Mouse (Mus musculus) embryonic stem cell, embryonic (primary cell): ENCODE data around the gene Rtn4r.

ENCODE experiments used
- CTCF ChIA-PET, 4 experiments: fragments of 300-600 bp in 2 of 4; fragments of 350-600 bp in 2 of 4; sonication (Branson Sonifier 250); formaldehyde crosslinking; loops; one replicate each; lab custom pipeline; 2022; ENCODE audit warnings: inconsistent platforms in 2 of 4; lab: Charles Lee
- POLR2A ChIA-PET, 4 experiments: fragments of 300-600 bp in 2 of 4; fragments of 350-600 bp in 2 of 4; sonication (Branson Sonifier 250); formaldehyde crosslinking; loops; one replicate each; lab custom pipeline; 2022; ENCODE audit warnings: antibody characterized with exemption in 4 of 4, inconsistent platforms in 1 of 4; lab: Charles Lee

Gene Rtn4r

DNA sequence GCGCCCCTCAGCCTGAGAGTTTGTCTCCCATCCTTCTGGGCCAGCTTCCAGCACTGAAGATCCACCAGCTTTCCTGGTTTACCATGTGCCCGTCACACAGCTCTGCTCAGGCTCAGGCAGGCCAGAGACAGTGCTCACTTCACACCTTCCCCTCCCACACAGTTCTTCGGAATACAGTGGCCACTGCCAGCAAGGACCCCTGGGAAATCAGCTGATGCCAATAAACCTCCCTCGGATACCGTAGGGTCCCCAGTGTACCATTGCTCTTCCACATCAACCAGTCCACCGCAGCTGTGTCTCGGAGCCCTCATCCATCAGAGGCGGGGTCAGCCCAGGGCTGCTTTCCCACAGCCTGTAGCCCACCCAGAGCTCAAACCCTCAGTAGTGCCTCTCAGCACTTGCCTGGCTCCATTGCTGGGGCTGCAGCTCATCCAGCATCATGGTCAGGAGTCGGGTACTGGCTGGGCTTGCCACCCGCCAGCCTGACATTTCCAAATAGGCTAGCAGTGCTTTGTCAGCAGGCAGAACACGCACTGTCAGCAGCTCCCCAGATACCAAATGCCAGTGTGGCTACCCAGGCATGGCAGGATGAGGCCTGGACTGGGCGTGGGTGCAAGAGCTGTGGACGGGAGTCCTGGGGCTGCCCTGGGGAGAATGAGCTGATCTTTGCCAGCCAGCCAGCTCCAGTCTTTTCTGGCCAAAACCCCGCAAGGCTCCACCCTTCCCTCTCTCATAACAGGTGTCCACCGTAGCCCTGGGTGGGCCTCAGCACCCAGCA, 67.0 kb downstream of the Rtn4r start:
- ChIA-PET CTCF (interaction anchor here (0.5 to 12.7 kb wide), 18 partner anchors 8 to 407 kb away, joined by 3 to 78 read pairs (median 4); partner anchors contain the start of gene Dgcr6 (in 1 of the 4)), POLR2A (interaction anchor here in 3 of 4 experiments (0.5 to 2.2 kb wide), 24 partner anchors 9 to 762 kb away, joined by 3 to 13 read pairs (median 3); partner anchors contain the start of genes Gm20518 (in 1 of the 3), Ranbp1 (in 1 of the 3), Slc25a1 (in 1 of the 3) and Trmt2a (in 1 of the 3))

DNA sequence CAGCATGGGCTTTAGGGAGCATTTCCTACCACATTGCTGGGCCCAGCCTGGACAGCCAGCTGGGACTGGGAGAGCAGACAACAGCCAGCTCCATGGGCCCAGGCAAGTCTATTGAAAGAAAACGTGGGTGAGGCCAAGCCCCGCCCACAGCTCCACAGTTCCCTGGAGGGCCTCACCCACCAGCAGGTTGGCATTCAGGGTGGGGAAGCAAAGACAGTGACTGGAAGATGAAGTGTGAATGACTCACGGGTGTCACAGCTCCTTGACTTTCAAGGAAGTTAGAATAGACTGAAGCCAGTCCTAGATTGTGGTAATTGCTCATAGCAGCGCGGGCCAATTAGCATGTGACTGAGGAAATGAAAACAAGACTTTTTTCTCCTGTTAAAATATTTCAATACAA, 67.6 kb downstream of the Rtn4r start:
- POLR2A ChIA-PET: interaction anchor here in 2 of 4 experiments (0.7 to 2.2 kb wide), 20 partner anchors 8 to 303 kb away, joined by 3 to 13 read pairs (median 4); partner anchors contain the start of genes Gm20518 (in 1 of the 2), Ranbp1 (in 1 of the 2), Slc25a1 (in 1 of the 2) and Trmt2a (in 1 of the 2)
- CTCF ChIA-PET: interaction anchor here (0.6 to 12.7 kb wide), 14 partner anchors 8 to 248 kb away, joined by 3 to 78 read pairs (median 4); partner anchors contain the start of gene Dgcr6 (in 1 of the 4)

DNA sequence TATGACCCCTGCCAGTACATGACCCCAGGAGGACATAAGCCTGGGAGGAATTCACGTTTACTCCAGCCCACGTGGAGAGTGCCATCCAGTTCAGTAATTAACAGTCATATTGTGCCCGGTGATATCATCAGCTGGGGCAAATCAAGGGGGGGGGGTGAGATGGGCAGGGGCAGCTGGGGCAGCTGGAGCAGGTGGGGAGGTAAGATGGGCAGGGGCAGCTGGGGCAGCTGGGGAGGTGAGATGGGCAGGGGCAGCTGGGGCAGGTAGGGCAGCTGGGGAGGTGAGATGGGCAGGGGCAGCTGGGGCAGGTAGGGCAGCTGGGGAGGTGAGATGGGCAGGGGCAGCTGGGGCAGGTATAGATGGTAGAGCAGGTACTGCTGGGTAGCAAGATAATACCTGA, 68.1 kb downstream of the Rtn4r start:
- CTCF ChIA-PET: interaction anchor here in 3 of 4 experiments (0.7 to 12.7 kb wide), 7 partner anchors 16 to 248 kb away, joined by 3 to 78 read pairs (median 10); no protein-coding TSS in a partner anchor

DNA sequence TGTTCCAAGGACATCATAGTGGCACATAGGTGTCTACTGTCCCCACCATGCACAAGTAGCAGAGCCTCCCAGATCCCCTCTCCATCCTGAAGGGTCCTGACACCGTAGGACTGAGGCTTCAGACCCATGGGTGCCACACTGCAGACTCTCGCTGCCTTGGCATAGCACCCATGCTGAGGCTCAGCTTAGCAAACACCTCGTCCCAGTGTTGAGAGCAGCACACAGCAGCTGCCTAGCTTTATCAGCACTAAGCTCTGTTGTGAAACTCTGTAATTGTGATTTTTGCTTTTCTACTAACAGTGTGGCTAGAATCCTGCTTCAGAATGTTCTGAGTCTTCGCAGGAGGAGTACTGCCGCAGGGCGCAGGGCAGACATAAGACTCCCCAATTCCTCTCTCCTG, 70.4 kb downstream of the Rtn4r start:
- POLR2A ChIA-PET: interaction anchor here in 2 of 4 experiments (0.7 kb wide), 2 partner anchors 13 to 47 kb away, joined by 3 read pairs; no protein-coding TSS in a partner anchor
- CTCF ChIA-PET: interaction anchor here in 3 of 4 experiments (0.6 to 12.7 kb wide), 5 partner anchors 13 to 221 kb away, joined by 3 to 78 read pairs (median 9); no protein-coding TSS in a partner anchor

More for the DNA sequence above, 68.1 kb downstream of the Rtn4r start:
- POLR2A ChIA-PET: interaction anchor here in 2 of 4 experiments (0.9 to 2.2 kb wide), 9 partner anchors 8 to 304 kb away, joined by 3 to 13 read pairs (median 5); partner anchors contain the start of gene Gm20518 (in 1 of the 2)

DNA sequence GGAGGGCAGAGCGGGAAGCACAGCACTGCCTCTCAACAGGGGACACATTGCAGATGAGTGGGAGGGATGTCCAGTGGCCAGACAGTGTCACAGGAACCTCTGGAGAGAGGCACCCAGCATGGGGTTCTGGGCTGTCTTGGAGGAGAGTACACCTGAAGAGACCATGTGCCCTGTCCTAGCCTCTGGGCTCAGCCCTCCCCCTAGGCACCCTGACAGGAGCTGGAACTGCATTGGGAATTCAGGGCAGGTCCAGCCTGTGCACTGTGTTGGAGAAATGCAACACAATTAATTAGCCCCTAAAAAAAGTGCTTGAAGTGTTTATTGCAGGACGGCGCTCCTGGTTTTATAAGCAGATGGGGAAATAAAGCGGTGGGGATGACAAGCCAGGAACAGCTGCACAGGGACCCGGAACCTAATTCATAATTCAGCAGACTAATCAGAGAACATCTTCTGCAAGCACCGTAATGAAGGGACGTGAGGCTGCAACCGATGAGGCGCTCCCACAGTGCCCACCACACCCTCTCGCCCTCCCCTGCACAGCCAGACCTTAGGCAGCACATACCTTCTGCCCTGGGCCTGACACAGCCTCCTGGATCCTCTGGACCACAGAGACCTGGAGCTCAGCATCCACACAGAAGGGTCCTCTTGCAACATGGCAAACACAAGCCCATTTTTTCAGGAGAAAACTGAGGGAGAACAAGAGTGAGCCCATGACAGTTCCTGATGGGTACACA, 71.1 kb downstream of the Rtn4r start:
- POLR2A ChIA-PET: no interaction called here
- CTCF ChIA-PET: interaction anchor here in 2 of 4 experiments (1.3 to 12.7 kb wide), 4 partner anchors 13 to 350 kb away, joined by 3 to 78 read pairs (median 40); no protein-coding TSS in a partner anchor

DNA sequence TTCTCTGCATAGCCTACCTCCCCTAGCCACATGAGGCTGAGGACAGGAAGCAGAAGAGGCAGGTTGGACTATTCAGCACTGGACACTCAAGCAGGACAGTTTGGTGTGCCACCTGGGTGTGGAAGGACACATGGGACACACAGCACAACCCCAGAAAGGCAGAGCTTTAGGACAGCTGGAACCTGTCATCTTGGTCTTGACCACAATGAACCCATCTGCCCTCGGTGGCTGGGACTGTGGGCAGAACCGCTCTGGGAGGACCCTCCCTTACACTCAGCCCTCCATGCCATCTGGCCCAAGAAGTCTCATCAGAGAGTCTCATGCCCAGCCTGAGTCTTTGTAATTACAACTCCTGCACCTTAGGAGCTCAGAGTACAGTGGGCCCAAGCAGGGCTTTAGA, 72.6 kb downstream of the Rtn4r start:
- ChIA-PET POLR2A (interaction anchor here in 2 of 4 experiments (0.5 to 1.0 kb wide), 3 partner anchors 35 to 134 kb away, joined by 3 to 4 read pairs (median 3); no protein-coding TSS in a partner anchor), CTCF (interaction anchor here (0.7 to 12.7 kb wide), 6 partner anchors 10 to 28 kb away, joined by 3 to 78 read pairs (median 4); no protein-coding TSS in a partner anchor)

DNA sequence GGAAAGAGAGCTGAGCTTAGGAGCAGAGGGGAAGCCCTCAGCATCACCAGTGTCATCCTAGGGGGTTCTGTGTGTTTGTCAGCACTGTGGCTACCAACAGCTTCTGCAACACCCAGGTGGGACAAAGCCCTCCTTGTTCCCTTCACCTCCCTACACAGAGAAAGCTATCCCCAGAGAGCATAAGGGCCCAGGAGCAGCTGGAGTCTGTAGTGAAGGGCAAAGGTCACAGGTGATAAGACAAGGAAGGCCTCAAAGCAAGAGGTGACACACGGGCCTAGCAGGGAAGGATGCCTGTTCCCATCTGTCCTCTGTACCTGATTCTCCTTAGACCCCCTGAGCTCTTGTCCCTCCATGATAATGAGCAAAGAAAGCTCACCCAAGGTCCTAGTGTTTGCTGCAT, 74.2 kb downstream of the Rtn4r start:
- CTCF ChIA-PET: interaction anchor here (0.5 to 12.7 kb wide), 11 partner anchors 9 to 475 kb away, joined by 3 to 78 read pairs (median 4); partner anchors contain the start of gene Dgcr6 (in 1 of the 4)
- POLR2A ChIA-PET: interaction anchor here in 3 of 4 experiments (1.0 to 1.7 kb wide), 5 partner anchors 10 to 112 kb away, joined by 3 to 4 read pairs (median 3); partner anchors contain the start of genes Ranbp1 (in 1 of the 3) and Trmt2a (in 1 of the 3)
